Mouse (Mus musculus) layer of hippocampus, adult 2 months (tissue): ENCODE data around the gene Fam84a. TPM values are rescaled to one million over a fixed set of nuclear protein-coding genes. Genes with fewer than 3 reads are reported as not detected.
A peak's percentile ranks its signal among the peaks of the same experiment; 100 is the strongest.

Source experiments
- DNase-seq, 2 experiments: peaks; one replicate each; pipeline ENCODE4 v3.0.0; 2022; ENCODE audit warnings: low spot score in 2 of 2
- H3K27ac ChIP-seq: fragments of 200-600 bp; 2 replicates; pipeline ENCODE4 v1.8.1; 2022
- H3K4me3 ChIP-seq: fragments of 200-600 bp; 2 replicates; pipeline ENCODE4 v1.8.1; 2022; ENCODE audit warnings: mild to moderate bottlenecking
- CTCF ChIP-seq: fragments of 200-600 bp; conservative IDR thresholded peaks from 2 replicates; pipeline ENCODE4 v1.8.1; 2022; ENCODE audit warnings: antibody characterized with exemption, mild to moderate bottlenecking, moderate library complexity
- long read RNA-seq, 2 experiments: library from polyadenylated mRNA; stranded (forward); transcript quantifications; one replicate each; pipeline ENCODE4 v2.0.0; 2021; ENCODE audit warnings: borderline mapping rate in 2 of 2
- total RNA-seq, 2 experiments: library from RNA; stranded (reverse); gene quantifications; 2 replicates each; pipeline ENCODE4 v1.2.3; 2021

Fam84a gene
- total RNA-seq, result 10 to 100 TPM; 93.3 to 98.0 TPM
- long read RNA-seq, experiment 1, full-length matches to known transcripts, result 54 of 93 reads
- long read RNA-seq, experiment 1, partial matches to known transcripts, result 1 of 93 reads
- long read RNA-seq, experiment 1, other reads (novel, unspliced or antisense), result 38 of 93 reads
- long read RNA-seq, experiment 2, full-length matches to known transcripts, result 100 of 167 reads
- long read RNA-seq, experiment 2, partial matches to known transcripts, result 63 of 167 reads
- long read RNA-seq, experiment 2, other reads (novel, unspliced or antisense), result 4 of 167 reads

DNA sequence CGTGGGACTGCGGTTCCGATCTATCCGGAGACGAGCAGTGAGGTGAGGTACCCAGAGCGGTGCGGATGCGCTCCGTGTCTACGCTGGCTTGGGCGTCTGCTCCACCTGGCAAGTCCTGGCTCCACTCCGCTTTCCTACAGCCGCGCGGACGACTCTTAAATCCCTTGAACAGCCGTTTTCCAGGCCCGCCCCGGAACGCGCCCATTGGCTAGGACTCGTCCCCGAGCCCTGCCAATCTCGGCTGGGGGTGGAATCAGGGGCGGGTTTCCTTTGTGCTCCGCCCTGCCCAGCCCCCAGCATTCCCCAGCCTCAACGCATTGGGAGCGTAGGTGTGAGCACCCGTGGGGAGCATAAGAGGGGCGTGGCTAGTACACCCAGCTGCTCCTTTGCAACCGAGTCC is at the start of gene Fam84a:
Gene Fam84a (minus strand): TSS at position 134 of the 400 bp plus-strand sequence.
- TF ChIP-seq CTCF, result no peak
- peak within 1 kb of the TSS; percentile 86 for H3K4me3 ChIP-seq
- peak; percentile 98 for DNase-seq
- H3K27ac ChIP-seq, result peak within 1 kb of the TSS; percentile 98

GRCm38 (mm10) chr12:14195479-14195878 is 43.6 kb upstream of the Fam84a start:
- TF ChIP-seq CTCF, result no peak
- DNase-seq, result no peak
- Histone ChIP-seq H3K27ac (no peak overlapping the region), H3K4me3 (no peak overlapping the region)

GRCm38 (mm10) chr12:14186689-14187195 is 34.9 kb upstream of the Fam84a start:
- Histone ChIP-seq H3K27ac (no peak overlapping the region), H3K4me3 (no peak overlapping the region)
- no peak for DNase-seq
- no peak for TF ChIP-seq CTCF

GRCm38 (mm10) chr12:14165713-14166112 is 13.9 kb upstream of the Fam84a start:
- Histone ChIP-seq H3K27ac (no peak overlapping the region), H3K4me3 (no peak overlapping the region)
- no peak for TF ChIP-seq CTCF
- DNase-seq, result no peak

- DNase-seq, result no peak
- no peak overlapping the region for H3K4me3 ChIP-seq
- H3K27ac ChIP-seq, result no peak overlapping the region
- TF ChIP-seq CTCF, result no peak
These were observed 13.1 kb upstream of the Fam84a start for GRCm38 (mm10) chr12:14164936-14165335.

DNA sequence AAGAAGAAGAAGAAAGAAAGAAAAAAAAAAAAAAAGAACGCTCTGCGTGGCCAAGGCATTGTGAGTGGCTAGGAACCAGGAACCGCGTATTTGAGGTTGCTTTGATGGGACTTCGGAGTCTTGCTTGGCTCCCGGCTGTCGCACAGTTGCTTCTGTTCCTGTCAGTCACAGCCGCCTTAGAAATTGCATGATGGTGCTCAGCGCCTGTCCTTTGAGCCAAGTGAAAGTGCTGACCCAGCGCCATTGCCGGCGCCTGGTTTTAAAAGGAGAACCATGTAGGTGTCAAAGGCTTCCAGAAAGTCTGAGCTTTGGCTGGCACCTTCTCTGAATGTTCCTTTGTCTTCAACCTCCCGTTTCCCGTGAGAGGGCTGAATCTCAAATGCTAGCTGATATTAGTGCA is 572 bp upstream of the Fam84a start:
- TF ChIP-seq CTCF, result no peak
- DNase-seq, result peak; percentile 37 to 44
- peak overlapping the region; percentile 86 for H3K4me3 ChIP-seq
- H3K27ac ChIP-seq, result peak overlapping the region; percentile 80

DNA sequence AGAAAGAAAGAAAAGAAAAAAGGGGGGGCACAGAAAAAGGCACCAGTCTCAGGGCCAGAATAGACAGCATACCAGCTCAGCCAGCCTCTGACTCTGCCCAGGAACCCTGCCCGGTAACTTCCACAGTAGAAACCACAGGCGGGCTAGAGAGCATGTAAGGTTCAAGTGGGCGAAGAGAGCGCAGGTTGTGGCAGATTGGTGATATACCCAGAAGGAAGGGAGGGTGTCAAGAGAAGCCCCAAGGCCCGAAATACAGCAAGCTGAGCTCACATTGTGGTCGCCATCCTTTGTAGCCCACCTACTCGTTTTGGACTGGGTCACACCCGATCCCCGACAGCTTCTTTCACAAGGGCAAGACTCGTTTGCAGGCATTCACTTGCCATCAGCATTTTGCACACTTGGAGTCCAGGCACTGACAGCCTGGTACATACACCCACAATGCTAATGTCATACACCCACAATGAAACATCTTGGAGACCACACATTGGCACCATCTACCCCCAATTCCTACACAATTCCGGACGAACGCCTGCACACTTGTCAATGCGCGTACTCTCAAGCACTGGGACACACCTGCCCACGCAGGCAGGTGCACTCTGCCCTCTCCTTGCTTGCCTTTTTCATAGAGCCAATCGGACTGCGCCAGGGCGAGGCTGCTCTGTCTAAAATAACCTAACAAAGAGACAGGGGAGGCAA is 770 bp downstream of the Fam84a start:
- DNase-seq, result peak; percentile 58 to 64
- Histone ChIP-seq H3K4me3 (peak overlapping the region; percentile 86), H3K27ac (peak overlapping the region; percentile 98)
- TF ChIP-seq CTCF, result no peak

- peak overlapping the region; percentile 98 for H3K27ac ChIP-seq
- DNase-seq, result peak in 1 of 2 experiments; percentile 28
- TF ChIP-seq CTCF, result no peak
- peak overlapping the region; percentile 86 for H3K4me3 ChIP-seq
These were observed 1.3 kb downstream of the Fam84a start for GRCm38 (mm10) chr12:14150568-14150909.

- DNase-seq, result peak; percentile 61 to 81
- Histone ChIP-seq H3K4me3 (peak overlapping the region; percentile 86), H3K27ac (peak overlapping the region; percentile 98)
- peak; percentile 79 for TF ChIP-seq CTCF
These were observed 1.8 kb downstream of the Fam84a start for GRCm38 (mm10) chr12:14149843-14150567.

DNA sequence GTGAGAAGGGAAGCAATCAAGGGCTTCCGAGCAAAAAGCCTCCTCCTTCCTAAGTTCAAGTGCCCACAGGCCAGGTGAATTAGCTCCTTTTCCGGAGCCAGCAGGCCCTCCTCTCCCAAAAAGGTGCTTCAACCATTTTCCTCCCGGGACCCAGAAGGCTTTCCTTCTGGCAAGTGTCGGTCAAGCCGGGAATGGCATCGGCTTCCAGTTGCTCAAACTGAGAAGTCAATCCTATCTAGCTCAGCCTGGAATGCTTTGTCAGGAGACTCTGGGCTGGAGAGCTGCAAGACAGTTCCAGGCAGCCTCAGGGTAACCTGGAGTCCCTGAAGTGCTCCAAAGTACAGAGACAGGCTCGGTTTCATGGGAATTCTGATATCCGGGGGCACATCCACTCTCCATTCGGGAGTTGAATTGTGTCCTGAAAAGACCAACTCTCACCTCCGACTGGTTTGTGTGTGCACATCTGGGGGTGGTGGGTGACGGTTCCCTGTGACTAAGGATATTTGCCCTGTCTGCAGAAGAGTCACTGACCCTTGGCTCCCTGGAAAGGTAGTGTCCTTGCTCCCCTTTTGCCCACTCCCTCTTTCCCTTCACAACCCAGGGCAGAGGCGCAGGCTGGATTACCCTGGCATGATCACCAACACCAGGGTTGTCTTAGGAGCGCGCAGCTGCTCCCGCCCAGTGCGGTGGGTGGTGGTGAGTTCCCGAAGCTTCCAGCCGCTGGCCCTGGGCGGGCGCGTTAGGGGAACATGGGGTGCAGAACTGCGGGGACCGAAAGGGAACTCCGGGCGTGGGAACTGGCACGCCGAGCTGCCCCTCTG is 2.6 kb downstream of the Fam84a start:
- peak in 1 of 2 experiments; percentile 15 for DNase-seq
- H3K4me3 ChIP-seq, result peak overlapping the region; percentile 86
- TF ChIP-seq CTCF, result no peak
- peak overlapping the region; percentile 98 for H3K27ac ChIP-seq

DNA sequence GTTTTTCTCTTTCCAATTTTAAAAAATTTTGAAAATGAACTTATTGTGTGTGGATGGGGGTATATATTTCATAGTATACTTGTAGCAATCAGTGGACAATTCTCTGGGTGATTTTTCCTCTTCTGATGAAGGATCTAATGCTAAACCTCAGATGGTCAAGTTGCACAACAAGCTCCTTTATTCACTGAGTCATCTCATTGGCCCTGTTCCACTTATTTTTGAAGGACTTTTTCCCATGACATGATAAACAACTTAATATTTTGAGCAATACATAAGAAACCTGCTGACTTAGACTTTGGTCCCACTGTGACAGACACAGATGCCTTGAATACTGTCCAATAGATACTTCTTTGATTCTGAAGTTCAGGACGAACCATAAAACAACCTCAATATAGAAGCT is 14.8 kb downstream of the Fam84a start:
- Histone ChIP-seq H3K4me3 (no peak overlapping the region), H3K27ac (no peak overlapping the region)
- DNase-seq, result no peak
- TF ChIP-seq CTCF, result no peak

DNA sequence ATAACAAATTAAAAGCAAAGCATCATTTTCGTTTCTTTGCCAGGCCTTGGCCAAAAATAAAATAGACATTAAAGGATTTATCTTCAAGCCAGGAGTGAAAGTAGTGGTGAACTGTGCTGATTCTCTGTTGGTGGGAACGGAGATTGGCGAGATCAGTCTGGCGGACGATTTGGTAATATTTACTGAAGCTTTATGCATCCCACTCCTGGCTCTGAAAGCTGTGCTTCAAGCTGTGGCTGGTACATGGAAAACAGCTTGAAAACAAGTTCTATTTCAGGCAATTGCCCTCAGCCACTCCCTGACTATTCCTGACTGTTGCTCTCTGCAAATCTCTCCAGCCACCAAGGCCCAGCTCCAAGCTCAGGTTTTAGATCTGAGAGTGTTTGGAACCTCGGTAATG is 37.1 kb downstream of the Fam84a start:
- DNase-seq, result peak; percentile 62 to 69
- H3K27ac ChIP-seq, result peak overlapping the region; percentile 65
- no peak for TF ChIP-seq CTCF

More for the DNA sequence above, 37.1 kb downstream of the Fam84a start:
- H3K4me3 ChIP-seq, result no peak overlapping the region
